Mouse (Mus musculus) embryonic fibroblast, embryonic 13.5 days (primary cell): ENCODE data around the gene Gpr137b. TPM values are rescaled to one million over a fixed set of nuclear protein-coding genes. Genes with fewer than 3 reads are reported as not detected.
A peak's percentile ranks its signal among the peaks of the same experiment; 100 is the strongest.
"Not testable (repeated sequence)": the region's sequence is repeated elsewhere in the genome, so short reads cannot be mapped to it uniquely, and the experiment has no call there.

Experiments used
- H3K27ac ChIP-seq: 2 replicates; pipeline ENCODE4 v1.5.1; 2012; ENCODE audit warnings: low read length, control low read depth, inconsistent platforms; ENCODE audit not compliant: insufficient read depth
- H3K4me1 ChIP-seq: 2 replicates; pipeline ENCODE4 v1.6.1; 2011; ENCODE audit warnings: low read length; ENCODE audit not compliant: control insufficient read depth, insufficient read depth
- H3K4me3 ChIP-seq: 2 replicates; pipeline ENCODE4 v1.5.1; 2011; ENCODE audit warnings: mild to moderate bottlenecking, control low read depth, low read length; ENCODE audit not compliant: insufficient read depth
- CTCF ChIP-seq: IDR thresholded peaks from 2 replicates; pipeline ENCODE4 v1.5.1; 2011; ENCODE audit warnings: mild to moderate bottlenecking, control low read depth, low read length, moderate library complexity, borderline replicate concordance; ENCODE audit not compliant: insufficient read depth
- POLR2A ChIP-seq: IDR thresholded peaks from 2 replicates; pipeline ENCODE4 v1.6.1; 2011; ENCODE audit warnings: low read depth, mild to moderate bottlenecking, control low read depth, low read length, moderate library complexity
- polyA plus RNA-seq: library from polyadenylated mRNA; stranded (reverse); fragments of >200 nt; gene quantifications from 2 replicates; pipeline ENCODE4 v1.2.4, GENCODE M21; 2011; ENCODE audit warnings: low read depth; ENCODE audit not compliant: missing spikeins, insufficient read length

Gene Gpr137b
- polyA plus RNA-seq, 1 experiment, result 27.7 TPM

GRCm38 (mm10) chr13:13400851-13401250, 7.0 kb upstream of the Gpr137b start:
- H3K27ac ChIP-seq, H3K4me1 ChIP-seq, H3K4me3 ChIP-seq: not testable (repeated sequence)

- not testable (repeated sequence) for H3K4me1 ChIP-seq, H3K27ac ChIP-seq
- H3K4me3 ChIP-seq, result peak overlapping the region; percentile 20
These were observed 232 bp upstream of the Gpr137b start for GRCm38 (mm10) chr13:13394096-13394395.

- H3K27ac ChIP-seq, H3K4me1 ChIP-seq, H3K4me3 ChIP-seq: not testable (repeated sequence)
These were observed 15.5 kb downstream of the Gpr137b start for GRCm38 (mm10) chr13:13378168-13378859.

GRCm38 (mm10) chr13:13377180-13377579, 16.6 kb downstream of the Gpr137b start:
- TF ChIP-seq POLR2A (no peak), CTCF (no peak)
- Histone ChIP-seq H3K27ac (no peak overlapping the region), H3K4me3 (no peak overlapping the region), H3K4me1 (no peaks in the 10 kb centered on the region)

GRCm38 (mm10) chr13:13373965-13374364, 19.8 kb downstream of the Gpr137b start:
- H3K4me3 ChIP-seq, H3K4me1 ChIP-seq, H3K27ac ChIP-seq: not testable (repeated sequence)

GRCm38 (mm10) chr13:13371436-13371835, 22.4 kb downstream of the Gpr137b start:
- H3K4me3 ChIP-seq, H3K27ac ChIP-seq, H3K4me1 ChIP-seq: not testable (repeated sequence)

- not testable (repeated sequence) for H3K4me1 ChIP-seq, H3K4me3 ChIP-seq, H3K27ac ChIP-seq
These were observed 27.4 kb downstream of the Gpr137b start for GRCm38 (mm10) chr13:13366371-13366770.

- not testable (repeated sequence) for H3K4me3 ChIP-seq, H3K4me1 ChIP-seq, H3K27ac ChIP-seq
These were observed 30.3 kb downstream of the Gpr137b start for GRCm38 (mm10) chr13:13363536-13363935.

- H3K27ac ChIP-seq, H3K4me3 ChIP-seq, H3K4me1 ChIP-seq: not testable (repeated sequence)
These were observed 31.6 kb downstream of the Gpr137b start for GRCm38 (mm10) chr13:13362261-13362660.

GRCm38 (mm10) chr13:13360045-13360444, 33.8 kb downstream of the Gpr137b start:
- not testable (repeated sequence) for H3K4me3 ChIP-seq, H3K4me1 ChIP-seq, H3K27ac ChIP-seq

- H3K27ac ChIP-seq, H3K4me1 ChIP-seq, H3K4me3 ChIP-seq: not testable (repeated sequence)
These were observed 35.2 kb downstream of the Gpr137b start for GRCm38 (mm10) chr13:13358602-13359001.

- not testable (repeated sequence) for H3K27ac ChIP-seq, H3K4me3 ChIP-seq, H3K4me1 ChIP-seq
These were observed 35.7 kb downstream of the Gpr137b start for GRCm38 (mm10) chr13:13358097-13358496.

GRCm38 (mm10) chr13:13352113-13352512, 41.7 kb downstream of the Gpr137b start:
- H3K4me3 ChIP-seq, H3K4me1 ChIP-seq, H3K27ac ChIP-seq: not testable (repeated sequence)

GRCm38 (mm10) chr13:13350681-13351080, 43.1 kb downstream of the Gpr137b start:
- H3K27ac ChIP-seq, H3K4me1 ChIP-seq, H3K4me3 ChIP-seq: not testable (repeated sequence)
